Mouse (Mus musculus) thymus, postnatal 10 days (tissue): ENCODE data around the gene 4931409K22Rik.

Experiments
- DNase-seq, 2 experiments: peaks; one replicate each; pipeline ENCODE4 v3.0.0; 2021; ENCODE audit warnings: low spot score in 2 of 2

Gene 4931409K22Rik

GRCm38 (mm10) chr5:24540387-24541143 lies 16.0 kb downstream of the 4931409K22Rik start, which contains the start of gene Asb10:
Gene Asb10, minus strand, starts transcription at chr5:24540978.
- DNase-seq, result no peak

GRCm38 (mm10) chr5:24539571-24540296 lies 16.9 kb downstream of the 4931409K22Rik start:
- no peak for DNase-seq

- DNase-seq, result no peak
These were observed 19.0 kb downstream of the 4931409K22Rik start for GRCm38 (mm10) chr5:24537618-24538017.

- DNase-seq, result no peak
These were observed 20.1 kb downstream of the 4931409K22Rik start for GRCm38 (mm10) chr5:24536511-24536910.

- DNase-seq, result no peak
These were observed 20.9 kb downstream of the 4931409K22Rik start for GRCm38 (mm10) chr5:24535731-24536130.

GRCm38 (mm10) chr5:24534292-24534691 lies 22.3 kb downstream of the 4931409K22Rik start:
- no peak for DNase-seq

- DNase-seq, result no peak
These were observed 23.2 kb downstream of the 4931409K22Rik start for GRCm38 (mm10) chr5:24533391-24533790.

- peak; percentile 65 to 90 for DNase-seq
These were observed 26.4 kb downstream of the 4931409K22Rik start for GRCm38 (mm10) chr5:24530042-24530689.

GRCm38 (mm10) chr5:24527780-24528179 lies 28.8 kb downstream of the 4931409K22Rik start:
- no peak for DNase-seq

- no peak for DNase-seq
These were observed 29.7 kb downstream of the 4931409K22Rik start, which contains the start of gene Gbx1 for GRCm38 (mm10) chr5:24526889-24527230. Gene Gbx1, minus strand, starts transcription at chr5:24527202.

- no peak for DNase-seq
These were observed 30.3 kb downstream of the 4931409K22Rik start for GRCm38 (mm10) chr5:24526190-24526888.

GRCm38 (mm10) chr5:24525360-24526189 lies 31.0 kb downstream of the 4931409K22Rik start:
- no peak for DNase-seq

- DNase-seq, result no peak
These were observed 32.1 kb downstream of the 4931409K22Rik start for GRCm38 (mm10) chr5:24524522-24524921.

GRCm38 (mm10) chr5:24523806-24524205 lies 32.8 kb downstream of the 4931409K22Rik start:
- DNase-seq, result no peak

- no peak for DNase-seq
These were observed 35.2 kb downstream of the 4931409K22Rik start for GRCm38 (mm10) chr5:24521366-24521765.

- DNase-seq, result no peak
These were observed 44.3 kb downstream of the 4931409K22Rik start for GRCm38 (mm10) chr5:24512271-24512670.

- peak in 1 of 2 experiments; percentile 27 for DNase-seq
These were observed 46.0 kb downstream of the 4931409K22Rik start for GRCm38 (mm10) chr5:24510635-24511034.

GRCm38 (mm10) chr5:24508406-24508805 lies 48.2 kb downstream of the 4931409K22Rik start:
- DNase-seq, result no peak

GRCm38 (mm10) chr5:24505513-24505912 lies 51.1 kb downstream of the 4931409K22Rik start:
- DNase-seq, result no peak

GRCm38 (mm10) chr5:24502786-24503185 lies 53.8 kb downstream of the 4931409K22Rik start:
- no peak for DNase-seq

GRCm38 (mm10) chr5:24500851-24501250 lies 55.8 kb downstream of the 4931409K22Rik start:
- no peak for DNase-seq
